Mouse (Mus musculus) stomach, embryonic 15.5 days (tissue): ENCODE data around the gene Slit1. TPM values are rescaled to one million over a fixed set of nuclear protein-coding genes. Genes with fewer than 3 reads are reported as not detected.
A peak's percentile ranks its signal among the peaks of the same experiment; 100 is the strongest.

Source experiments
- ATAC-seq: fragments of 200-750 bp; cut with Nextera tagmentation; 2 replicates; pipeline ENCODE4 v1.8.0; 2017; ENCODE audit warnings: low read depth, moderate number of reproducible peaks, moderate TSS enrichment; ENCODE audit not compliant: insufficient read depth, low FRiP score
- H3K27ac ChIP-seq: fragments of 300-500 bp; sonication (generic); 2 replicates; pipeline ENCODE4 v1.5.1; 2015; ENCODE audit warnings: mild to moderate bottlenecking, inconsistent platforms
- H3K27me3 ChIP-seq: fragments of 300-500 bp; sonication (generic); replicated peaks from 2 replicates; pipeline ENCODE4 v1.6.1; 2015; ENCODE audit warnings: inconsistent platforms
- H3K36me3 ChIP-seq: fragments of 300-500 bp; sonication (generic); 2 replicates; pipeline ENCODE4 v1.6.1; 2015; ENCODE audit warnings: inconsistent platforms
- H3K4me1 ChIP-seq: fragments of 300-500 bp; sonication (generic); 2 replicates; pipeline ENCODE4 v1.6.1; 2015; ENCODE audit warnings: inconsistent platforms
- H3K4me2 ChIP-seq: fragments of 300-500 bp; sonication (generic); 2 replicates; pipeline ENCODE4 v1.6.1; 2015; ENCODE audit warnings: mild to moderate bottlenecking, inconsistent platforms
- H3K4me3 ChIP-seq: fragments of 300-500 bp; sonication (generic); replicated peaks from 2 replicates; pipeline ENCODE4 v1.5.1; 2015; ENCODE audit warnings: inconsistent platforms
- H3K9ac ChIP-seq: fragments of 300-500 bp; sonication (generic); 2 replicates; pipeline ENCODE4 v1.6.1; 2015; ENCODE audit warnings: inconsistent platforms
- H3K9me3 ChIP-seq: fragments of 300-500 bp; sonication (generic); 2 replicates; pipeline ENCODE4 v1.6.1; 2016; ENCODE audit warnings: inconsistent platforms
- WGBS: fragments of 180-500 bp; shearing (Covaris S2); methylation state at CpG from one replicate; pipeline ENCODE4 v1.1.7; 2015; 5-methylcytosine and 5-hydroxymethylcytosine counted together
- polyA plus RNA-seq: library from polyadenylated mRNA; unstranded; fragments of >200 nt; fragmentation: Nextera tagmentation; extraction: Ambion mirVana; gene quantifications from 2 replicates; pipeline ENCODE4 v1.2.1, GENCODE M21; 2015

The Slit1 gene
- polyA plus RNA-seq, 1 experiment from 2014 or later: 1.5 TPM

- 44% methylated on average over 9 of the region's 9 CpGs for WGBS
- 0 out of 2 replicates have a peak, but pooled peaks have one; percentile 38 for ATAC-seq
- Histone ChIP-seq H3K4me2 (no peak overlapping the region), H3K27ac (no peak overlapping the region), H3K36me3 (no peaks in the 10 kb centered on the region), H3K4me3 (no peak overlapping the region), H3K9me3 (no peaks in the 10 kb centered on the region), H3K4me1 (no peaks in the 10 kb centered on the region), H3K27me3 (no peaks in the 10 kb centered on the region), H3K9ac (no peak overlapping the region)
Observed at GRCm38 (mm10) chr19:41697111-41697806, 46.2 kb downstream of the Slit1 start.

- no peaks in the 10 kb centered on the region for H3K9me3 ChIP-seq
- H3K27me3 ChIP-seq: no peaks in the 10 kb centered on the region
- no peak overlapping the region for H3K9ac ChIP-seq
- H3K4me2 ChIP-seq: no peak overlapping the region
- H3K4me1 ChIP-seq: no peaks in the 10 kb centered on the region
- no peak overlapping the region for H3K27ac ChIP-seq
- ATAC-seq: no peak
- no peaks in the 10 kb centered on the region for H3K36me3 ChIP-seq
- 77% methylated on average over 9 of the region's 9 CpGs for WGBS
- H3K4me3 ChIP-seq: no peak overlapping the region
Observed at GRCm38 (mm10) chr19:41696443-41696842, 47.0 kb downstream of the Slit1 start.

GRCm38 (mm10) chr19:41695046-41695445, 48.4 kb downstream of the Slit1 start:
- Histone ChIP-seq H3K4me2 (no peak overlapping the region), H3K27ac (no peak overlapping the region), H3K4me1 (no peaks in the 10 kb centered on the region), H3K9me3 (no peaks in the 10 kb centered on the region), H3K36me3 (no peaks in the 10 kb centered on the region), H3K4me3 (no peak overlapping the region), H3K27me3 (no peaks in the 10 kb centered on the region), H3K9ac (no peak overlapping the region)
- ATAC-seq: no peak
- 69% methylated on average over 6 of the region's 6 CpGs for WGBS

GRCm38 (mm10) chr19:41694610-41695009, 48.9 kb downstream of the Slit1 start:
- WGBS: 68% methylated on average over 9 of the region's 9 CpGs

GRCm38 (mm10) chr19:41693727-41694126, 49.7 kb downstream of the Slit1 start:
- Histone ChIP-seq H3K27ac (no peak overlapping the region), H3K9ac (no peak overlapping the region), H3K4me3 (no peak overlapping the region), H3K4me1 (no peaks in the 10 kb centered on the region), H3K4me2 (no peak overlapping the region), H3K27me3 (no peaks in the 10 kb centered on the region), H3K9me3 (no peaks in the 10 kb centered on the region), H3K36me3 (no peaks in the 10 kb centered on the region)
- 41% methylated on average over 5 of the region's 5 CpGs for WGBS
- ATAC-seq: no peak

More at GRCm38 (mm10) chr19:41694610-41695009, 48.9 kb downstream of the Slit1 start:
- no peaks in the 10 kb centered on the region for H3K36me3 ChIP-seq
- H3K9me3 ChIP-seq: no peaks in the 10 kb centered on the region
- no peak overlapping the region for H3K4me3 ChIP-seq
- no peak overlapping the region for H3K9ac ChIP-seq
- ATAC-seq: no peak
- no peaks in the 10 kb centered on the region for H3K4me1 ChIP-seq
- H3K27ac ChIP-seq: no peak overlapping the region
- no peak overlapping the region for H3K4me2 ChIP-seq
- no peaks in the 10 kb centered on the region for H3K27me3 ChIP-seq

GRCm38 (mm10) chr19:41690064-41690463, 53.4 kb downstream of the Slit1 start:
- Histone ChIP-seq H3K27ac (no peak overlapping the region), H3K4me2 (no peak overlapping the region), H3K27me3 (no peaks in the 10 kb centered on the region), H3K36me3 (no peaks in the 10 kb centered on the region), H3K9me3 (no peaks in the 10 kb centered on the region), H3K4me1 (no peaks in the 10 kb centered on the region), H3K9ac (no peak overlapping the region), H3K4me3 (no peak overlapping the region)
- ATAC-seq: no peak
- 73% methylated on average over 10 of the region's 10 CpGs for WGBS

- Histone ChIP-seq H3K9me3 (no peaks in the 10 kb centered on the region), H3K4me3 (no peak overlapping the region)
- WGBS: 60% methylated on average over 13 of the region's 13 CpGs
Observed at GRCm38 (mm10) chr19:41688251-41688650, 55.2 kb downstream of the Slit1 start.

GRCm38 (mm10) chr19:41687836-41688235, 55.6 kb downstream of the Slit1 start:
- Histone ChIP-seq H3K27me3 (no peaks in the 10 kb centered on the region), H3K4me3 (no peak overlapping the region), H3K4me1 (no peaks in the 10 kb centered on the region), H3K36me3 (no peaks in the 10 kb centered on the region), H3K9ac (no peak overlapping the region), H3K4me2 (no peak overlapping the region), H3K9me3 (no peaks in the 10 kb centered on the region), H3K27ac (no peak overlapping the region)
- ATAC-seq: no peak
- 74% methylated on average over 8 of the region's 8 CpGs for WGBS

More at GRCm38 (mm10) chr19:41688251-41688650, 55.2 kb downstream of the Slit1 start:
- H3K4me2 ChIP-seq: no peak overlapping the region
- no peak for ATAC-seq
- no peak overlapping the region for H3K27ac ChIP-seq
- no peaks in the 10 kb centered on the region for H3K27me3 ChIP-seq
- no peak overlapping the region for H3K9ac ChIP-seq
- no peaks in the 10 kb centered on the region for H3K36me3 ChIP-seq
- no peaks in the 10 kb centered on the region for H3K4me1 ChIP-seq

- 93% methylated on average over 2 of the region's 2 CpGs for WGBS
- ATAC-seq: no peak
- H3K4me3 ChIP-seq: no peak overlapping the region
- no peaks in the 10 kb centered on the region for H3K4me1 ChIP-seq
- no peaks in the 10 kb centered on the region for H3K27me3 ChIP-seq
- H3K4me2 ChIP-seq: no peak overlapping the region
- H3K9ac ChIP-seq: no peak overlapping the region
- H3K27ac ChIP-seq: no peak overlapping the region
- no peaks in the 10 kb centered on the region for H3K36me3 ChIP-seq
- H3K9me3 ChIP-seq: no peaks in the 10 kb centered on the region
Observed at GRCm38 (mm10) chr19:41686194-41686593, 57.3 kb downstream of the Slit1 start.

- no peak for ATAC-seq
- H3K36me3 ChIP-seq: no peaks in the 10 kb centered on the region
- WGBS: 80% methylated on average over 13 of the region's 13 CpGs
- no peak overlapping the region for H3K27ac ChIP-seq
- no peaks in the 10 kb centered on the region for H3K27me3 ChIP-seq
- no peaks in the 10 kb centered on the region for H3K4me1 ChIP-seq
- H3K4me3 ChIP-seq: no peak overlapping the region
- no peaks in the 10 kb centered on the region for H3K9me3 ChIP-seq
- no peak overlapping the region for H3K9ac ChIP-seq
- no peak overlapping the region for H3K4me2 ChIP-seq
Observed at GRCm38 (mm10) chr19:41685453-41686086, 57.9 kb downstream of the Slit1 start.

GRCm38 (mm10) chr19:41684874-41685273, 58.6 kb downstream of the Slit1 start:
- Histone ChIP-seq H3K4me2 (no peak overlapping the region), H3K4me1 (no peaks in the 10 kb centered on the region), H3K27ac (no peak overlapping the region), H3K4me3 (no peak overlapping the region), H3K36me3 (no peaks in the 10 kb centered on the region), H3K9ac (no peak overlapping the region), H3K27me3 (no peaks in the 10 kb centered on the region), H3K9me3 (no peaks in the 10 kb centered on the region)
- ATAC-seq: no peak
- WGBS: 73% methylated on average over 1 of the region's 1 CpGs

GRCm38 (mm10) chr19:41683951-41684350, 59.5 kb downstream of the Slit1 start:
- no peak for ATAC-seq

More at GRCm38 (mm10) chr19:41683951-41684350, 59.5 kb downstream of the Slit1 start:
- Histone ChIP-seq H3K4me1 (no peaks in the 10 kb centered on the region), H3K4me3 (no peak overlapping the region), H3K27ac (no peak overlapping the region), H3K4me2 (no peak overlapping the region), H3K9ac (no peak overlapping the region), H3K36me3 (no peaks in the 10 kb centered on the region), H3K9me3 (no peaks in the 10 kb centered on the region), H3K27me3 (peaks cover 5% of the 10 kb centered on the region; the same call in 1 of the 2 replicates)
- WGBS: 78% methylated on average over 1 of the region's 1 CpGs
